Mouse (Mus musculus) T-helper 1 cell (primary cell): ENCODE results near the gene Pnpla5.
"Not testable (repeated sequence)": the region's sequence is repeated elsewhere in the genome, so short reads cannot be mapped to it uniquely, and the experiment has no call there.

ENCODE experiments used
- in situ Hi-C: fragments of 300-600 bp; cut with MboI, MseI; formaldehyde crosslinking; loops from one replicate; pipeline ENCODE4 v1.15.1; 2025; ENCODE audit warnings: high pct_unique_total_duplicates

The Pnpla5 gene

GRCm38 (mm10) chr15:84116466-84116865 lies 6.5 kb downstream of the Pnpla5 start:
- in situ Hi-C loops: loop anchor here (10.0 kb wide), 1 partner anchor 842 kb away; no protein-coding TSS in a partner anchor

DNA sequence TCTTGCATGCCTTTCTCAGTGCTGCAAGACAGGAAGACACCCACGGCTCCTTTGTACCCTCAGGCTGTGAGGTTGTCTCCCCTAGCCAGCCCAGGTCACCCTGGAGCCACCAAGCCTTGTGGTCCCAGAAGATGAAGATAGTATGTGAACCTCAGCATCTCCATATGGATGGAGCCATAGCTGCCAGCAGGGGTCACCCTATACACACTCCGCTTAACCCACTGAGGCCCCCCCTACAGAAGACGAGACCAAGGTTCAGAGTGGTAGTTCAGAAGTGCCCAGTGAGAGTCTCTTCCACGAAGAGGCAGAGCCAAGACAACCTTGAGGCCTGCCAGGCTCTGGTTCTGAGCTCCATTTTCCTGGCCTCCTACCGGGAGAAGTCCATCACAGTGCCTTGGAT lies 7.2 kb downstream of the Pnpla5 start:
- in situ Hi-C loops: loop anchor here (10.0 kb wide), 1 partner anchor 841 kb away; no protein-coding TSS in a partner anchor

- in situ Hi-C loops: loop anchor here (10.0 kb wide), 1 partner anchor 839 kb away; no protein-coding TSS in a partner anchor
These were observed 9.1 kb downstream of the Pnpla5 start for GRCm38 (mm10) chr15:84113873-84114272.

GRCm38 (mm10) chr15:84108899-84109298 lies 14.1 kb downstream of the Pnpla5 start:
- in situ Hi-C loops: no loop called here

DNA sequence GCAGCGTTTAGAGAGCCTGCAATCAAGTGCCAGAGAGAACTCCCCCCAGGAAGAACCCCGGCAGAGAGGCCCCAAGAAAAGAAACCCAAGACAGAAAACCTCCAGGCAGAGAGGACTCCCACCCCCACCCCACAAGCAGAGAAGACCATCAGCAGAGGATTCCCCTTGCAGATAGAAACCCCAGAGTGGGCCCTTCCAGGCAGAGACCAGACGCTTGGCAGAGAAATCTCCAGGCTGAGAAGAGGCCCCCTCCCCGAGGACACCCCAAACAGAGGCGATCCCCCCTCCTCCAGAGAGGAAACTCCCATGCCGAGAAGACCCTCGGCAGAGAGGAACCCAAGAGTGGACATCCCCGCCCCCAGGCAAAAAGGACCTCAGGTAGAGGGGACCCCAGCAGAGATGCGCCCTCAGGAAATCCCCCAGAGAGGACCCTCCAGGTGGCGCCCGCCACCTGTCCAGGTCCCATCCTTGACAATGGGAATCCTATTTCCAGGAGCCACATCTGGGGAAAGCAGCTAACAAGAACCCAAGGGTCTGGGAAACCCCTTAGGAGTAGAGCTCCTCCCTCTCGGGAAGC lies 17.0 kb downstream of the Pnpla5 start:
- in situ Hi-C loops: no loop called here

GRCm38 (mm10) chr15:84105105-84105923 lies 17.7 kb downstream of the Pnpla5 start, which contains the start of gene Sult4a1:
Sult4a1 (minus strand) TSS chr15:84105754.
- in situ Hi-C loops: no loop called here

DNA sequence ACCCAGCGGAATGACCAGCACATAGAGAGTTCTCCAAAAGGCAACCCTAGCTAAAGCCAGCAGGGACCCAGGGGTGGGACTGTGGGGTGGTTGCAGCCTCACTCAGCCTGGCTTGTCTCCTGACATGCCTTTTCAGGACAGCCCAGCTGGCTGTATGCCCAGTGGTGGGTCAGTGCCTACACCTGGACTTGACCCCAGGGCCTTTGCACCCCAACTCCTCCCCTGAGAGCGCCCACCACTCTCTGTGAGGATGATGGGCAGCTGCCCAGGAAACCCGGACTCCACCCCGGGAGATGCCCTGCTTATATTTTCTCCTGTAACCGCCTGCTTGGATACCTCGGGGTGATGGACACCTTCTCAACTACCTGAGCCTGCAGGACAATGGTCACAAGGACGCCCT lies 18.3 kb downstream of the Pnpla5 start:
- in situ Hi-C loops: no loop called here

DNA sequence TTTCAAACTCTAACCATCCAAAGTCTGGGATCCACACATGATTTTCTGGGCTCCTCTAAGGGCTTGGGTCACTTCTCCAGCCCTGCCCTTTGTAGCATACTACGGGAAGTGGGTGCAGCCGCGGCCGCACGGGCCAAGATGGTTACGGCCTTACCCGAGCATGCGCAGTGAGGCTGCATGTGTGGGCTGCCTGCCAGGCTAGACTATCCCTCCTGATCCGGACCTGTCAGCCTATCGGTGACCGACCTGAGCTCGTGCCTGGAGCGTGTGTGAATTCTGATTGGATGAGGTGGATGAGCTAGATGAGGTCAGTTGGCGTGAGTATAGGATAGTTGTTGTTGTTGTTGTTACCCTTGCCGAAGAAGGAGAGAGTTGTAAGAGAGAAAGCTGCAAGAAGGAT lies 25.4 kb downstream of the Pnpla5 start:
- in situ Hi-C loops: not testable (repeated sequence)

GRCm38 (mm10) chr15:84096051-84096450 lies 26.9 kb downstream of the Pnpla5 start:
- in situ Hi-C loops: no loop called here

DNA sequence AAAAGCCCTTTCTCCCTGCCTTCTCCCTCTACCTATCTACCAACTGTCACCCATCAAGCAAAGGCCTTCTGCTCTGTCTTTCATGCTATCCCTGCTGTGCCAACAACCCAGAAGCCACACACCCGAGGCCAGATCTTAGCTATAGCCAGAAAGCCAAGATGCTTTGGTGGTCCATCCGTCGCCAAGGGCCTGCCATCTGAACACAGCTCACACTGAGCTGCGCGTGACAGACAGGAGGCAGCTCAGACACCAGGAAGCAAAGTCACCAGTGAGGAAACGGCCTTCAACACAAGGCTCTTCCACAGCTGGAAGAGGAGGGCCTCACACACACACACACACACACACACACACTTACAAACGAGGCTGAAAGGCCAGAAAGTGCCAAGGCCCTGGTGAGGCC lies 28.1 kb downstream of the Pnpla5 start:
- in situ Hi-C loops: no loop called here

DNA sequence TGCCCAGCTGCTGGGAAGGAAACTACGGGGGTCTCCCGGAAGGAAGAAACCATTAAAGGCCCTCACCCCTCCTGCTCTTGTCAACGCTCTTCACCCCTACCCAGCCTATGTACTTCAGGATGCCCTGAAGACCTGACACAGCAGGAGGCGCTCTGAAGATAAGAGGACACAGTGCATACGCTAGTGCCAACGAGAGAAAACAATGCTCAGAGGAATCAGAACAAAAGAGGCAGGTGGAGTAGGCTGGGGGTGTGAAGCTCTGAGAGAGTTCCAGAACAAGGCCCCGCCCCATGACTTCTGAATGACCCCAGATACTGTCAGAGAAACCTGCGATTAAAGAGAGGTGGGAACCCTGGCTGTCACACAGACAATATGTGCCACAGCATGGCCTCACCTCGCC lies 36.2 kb downstream of the Pnpla5 start:
- in situ Hi-C loops: no loop called here

DNA sequence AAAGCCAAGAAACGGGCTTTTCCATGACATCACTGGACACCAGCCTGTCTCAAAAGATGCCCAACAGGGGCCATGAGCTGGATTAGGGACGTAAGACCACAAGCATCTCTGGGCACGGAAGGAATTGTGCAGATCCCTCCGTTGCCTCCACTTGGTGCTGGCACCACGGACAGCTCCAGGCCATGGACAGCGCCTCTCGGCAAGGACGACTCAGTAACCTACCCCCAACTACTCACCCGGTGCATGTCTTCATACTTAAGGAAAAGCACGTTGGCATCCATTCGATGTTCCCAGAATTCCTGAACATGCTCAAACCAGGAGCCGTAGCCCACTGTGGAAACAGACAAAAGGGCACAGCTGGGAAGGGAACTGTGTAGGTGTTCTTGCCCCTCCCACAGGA lies 36.6 kb downstream of the Pnpla5 start:
- in situ Hi-C loops: no loop called here

DNA sequence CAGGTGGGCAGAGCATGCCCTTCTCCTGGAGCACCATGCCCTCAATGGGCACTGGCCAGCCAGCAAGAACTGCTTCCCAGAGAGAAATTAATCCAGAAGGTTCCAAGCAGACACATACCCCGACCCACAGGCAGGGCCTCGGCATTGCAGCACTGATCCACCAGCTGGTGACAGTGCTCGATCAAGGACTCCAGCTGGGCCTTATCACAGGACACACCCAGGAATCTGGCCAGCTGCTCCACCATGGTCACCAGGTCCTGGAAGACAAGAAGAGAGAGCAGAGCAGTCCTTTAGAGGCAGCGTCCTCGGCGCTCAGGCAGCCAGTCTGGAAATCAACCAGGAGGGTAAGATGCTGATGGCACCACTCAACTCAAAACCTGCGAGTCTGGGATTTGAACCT lies 42.9 kb downstream of the Pnpla5 start:
- in situ Hi-C loops: no loop called here

GRCm38 (mm10) chr15:84079519-84079918 lies 43.5 kb downstream of the Pnpla5 start:
- in situ Hi-C loops: no loop called here

- in situ Hi-C loops: no loop called here
These were observed 44.3 kb downstream of the Pnpla5 start for GRCm38 (mm10) chr15:84078667-84079066.

DNA sequence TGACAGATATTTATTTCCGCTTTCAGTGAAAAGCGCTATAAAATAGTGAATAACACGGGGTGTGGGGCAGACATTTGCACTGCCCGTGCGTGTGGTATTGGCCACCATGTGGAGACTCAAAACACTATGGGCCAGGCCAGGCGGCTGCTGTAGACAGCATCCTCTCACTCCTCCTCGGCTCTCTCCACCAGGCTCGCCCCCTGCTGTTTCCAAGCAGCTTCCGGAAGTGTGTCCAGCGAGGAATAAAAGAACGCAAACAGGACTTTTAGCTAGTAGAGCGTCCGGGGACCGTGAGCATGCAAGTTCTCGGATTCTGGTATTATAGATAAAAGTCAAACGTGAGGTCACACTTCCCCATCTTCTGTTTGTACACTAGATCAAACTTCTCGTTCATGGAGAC lies 45.8 kb downstream of the Pnpla5 start:
- in situ Hi-C loops: no loop called here

- in situ Hi-C loops: loop anchor here (25.0 kb wide), 1 partner anchor 212 kb away; no protein-coding TSS in a partner anchor
These were observed 48.2 kb downstream of the Pnpla5 start for GRCm38 (mm10) chr15:84074705-84075185.

GRCm38 (mm10) chr15:84073911-84074704 lies 48.9 kb downstream of the Pnpla5 start:
- in situ Hi-C loops: loop anchor here (25.0 kb wide), 1 partner anchor 212 kb away; no protein-coding TSS in a partner anchor

DNA sequence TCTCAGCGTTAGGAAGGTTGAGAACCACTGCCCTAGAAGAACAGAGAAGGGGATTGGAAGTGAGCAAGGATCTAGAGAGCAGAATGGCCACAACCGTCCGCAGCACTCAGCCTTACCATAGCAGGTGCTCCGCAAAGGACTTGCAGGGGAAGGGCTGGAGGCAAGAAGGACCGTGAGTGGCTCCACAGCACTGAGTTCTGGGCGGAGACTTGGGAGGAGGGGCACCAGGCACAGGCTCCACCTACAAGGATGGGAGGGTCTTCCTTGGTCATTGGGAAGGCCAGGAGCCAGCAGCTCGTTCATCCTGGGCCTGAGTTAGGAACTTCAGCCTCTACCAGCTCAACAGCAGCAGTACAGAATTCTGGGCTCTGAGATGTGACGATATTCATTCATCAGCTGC lies 49.9 kb downstream of the Pnpla5 start:
- in situ Hi-C loops: loop anchor here (25.0 kb wide), 1 partner anchor 211 kb away; no protein-coding TSS in a partner anchor

GRCm38 (mm10) chr15:84072226-84072625 lies 50.7 kb downstream of the Pnpla5 start:
- in situ Hi-C loops: loop anchor here (25.0 kb wide), 1 partner anchor 210 kb away; no protein-coding TSS in a partner anchor

DNA sequence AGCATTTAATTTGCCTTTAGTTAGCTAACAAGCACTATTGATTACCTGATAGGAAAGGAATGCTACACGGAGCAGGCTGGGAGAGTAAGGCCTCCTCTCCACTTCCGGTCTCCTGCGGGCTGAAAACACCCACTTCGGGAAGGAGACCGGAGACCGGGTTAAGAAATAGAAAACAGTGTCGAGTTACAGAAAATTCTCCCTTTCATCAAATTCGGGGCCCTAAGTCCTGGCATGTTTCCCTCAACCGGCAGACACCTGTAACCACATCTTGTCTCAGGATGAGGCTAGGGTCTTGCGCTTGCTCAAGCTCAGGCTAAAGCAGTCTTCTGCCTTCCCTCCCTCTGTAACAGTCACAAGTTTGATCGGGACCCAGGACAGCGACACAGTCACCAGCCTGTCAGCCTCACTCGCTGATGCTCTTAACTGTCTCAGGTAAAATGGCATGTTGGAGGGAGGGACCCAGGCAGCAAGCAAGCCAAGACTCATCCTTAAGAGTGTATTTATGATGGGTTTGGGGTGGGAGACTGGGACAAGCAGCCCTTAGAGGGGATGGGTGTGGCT lies 52.8 kb downstream of the Pnpla5 start:
- in situ Hi-C loops: loop anchor here (25.0 kb wide), 1 partner anchor 208 kb away; no protein-coding TSS in a partner anchor
